Mouse (Mus musculus): ENCODE data around the gene Lyl1. TPM values are rescaled to one million over a fixed set of nuclear protein-coding genes. Genes with fewer than 3 reads are reported as not detected.

Gene Lyl1
- total RNA-seq, 2 experiments from 2014 or later: 9.6 to 10.6 TPM

DNA sequence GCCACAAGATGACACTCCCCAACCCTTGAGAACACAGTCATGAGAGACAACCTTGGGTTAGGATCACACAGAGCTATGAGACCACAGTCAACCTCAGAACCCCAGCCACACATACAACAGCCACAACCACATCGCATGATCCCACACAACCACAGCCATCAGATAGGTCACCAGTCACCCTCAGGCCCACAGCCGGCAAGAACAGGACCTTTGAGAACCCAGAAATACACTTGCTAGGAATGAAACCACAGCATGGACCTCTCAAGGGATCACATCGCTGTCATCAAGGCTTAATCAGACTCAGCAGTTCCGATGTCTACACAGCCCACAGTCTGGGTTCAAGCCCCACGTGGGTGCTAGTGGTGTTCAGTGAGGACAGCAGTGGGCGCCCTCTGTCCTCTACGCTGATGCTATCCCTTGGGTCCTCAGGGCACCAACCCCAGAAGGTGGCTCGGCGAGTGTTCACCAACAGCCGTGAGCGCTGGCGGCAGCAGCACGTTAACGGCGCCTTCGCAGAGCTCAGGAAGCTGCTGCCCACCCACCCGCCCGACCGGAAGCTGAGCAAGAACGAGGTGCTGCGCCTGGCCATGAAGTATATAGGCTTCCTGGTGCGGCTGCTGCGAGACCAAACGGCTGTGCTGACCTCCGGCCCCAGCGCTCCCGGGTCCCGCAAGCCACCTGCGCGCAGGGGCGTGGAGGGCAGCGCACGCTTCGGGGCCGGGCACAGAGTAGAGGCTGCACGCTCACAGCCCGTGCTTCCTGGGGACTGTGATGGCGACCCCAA is 2.4 kb downstream of the Lyl1 start:
- no peak for DNase-seq

DNA sequence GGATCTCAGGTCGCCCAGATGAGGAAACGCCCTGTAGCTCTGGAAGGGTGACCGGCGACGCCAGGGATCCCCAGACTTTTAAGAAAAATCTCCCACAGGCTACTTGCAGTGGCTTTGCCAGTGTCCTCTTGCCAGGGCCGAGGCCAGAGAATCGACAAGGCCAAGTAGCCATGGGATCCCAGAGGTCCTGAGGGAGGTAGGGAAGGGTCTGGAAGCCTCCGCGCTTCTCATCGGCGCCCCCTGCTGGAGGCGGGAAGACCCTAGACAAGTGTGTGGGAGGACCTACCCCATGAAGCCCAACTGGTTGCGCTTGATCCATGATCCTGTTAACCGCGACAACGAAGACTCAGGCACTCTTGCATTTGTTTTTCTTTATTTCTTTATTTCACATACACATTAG is 3.1 kb downstream of the Lyl1 start:
- peak; percentile 90 for DNase-seq

DNA sequence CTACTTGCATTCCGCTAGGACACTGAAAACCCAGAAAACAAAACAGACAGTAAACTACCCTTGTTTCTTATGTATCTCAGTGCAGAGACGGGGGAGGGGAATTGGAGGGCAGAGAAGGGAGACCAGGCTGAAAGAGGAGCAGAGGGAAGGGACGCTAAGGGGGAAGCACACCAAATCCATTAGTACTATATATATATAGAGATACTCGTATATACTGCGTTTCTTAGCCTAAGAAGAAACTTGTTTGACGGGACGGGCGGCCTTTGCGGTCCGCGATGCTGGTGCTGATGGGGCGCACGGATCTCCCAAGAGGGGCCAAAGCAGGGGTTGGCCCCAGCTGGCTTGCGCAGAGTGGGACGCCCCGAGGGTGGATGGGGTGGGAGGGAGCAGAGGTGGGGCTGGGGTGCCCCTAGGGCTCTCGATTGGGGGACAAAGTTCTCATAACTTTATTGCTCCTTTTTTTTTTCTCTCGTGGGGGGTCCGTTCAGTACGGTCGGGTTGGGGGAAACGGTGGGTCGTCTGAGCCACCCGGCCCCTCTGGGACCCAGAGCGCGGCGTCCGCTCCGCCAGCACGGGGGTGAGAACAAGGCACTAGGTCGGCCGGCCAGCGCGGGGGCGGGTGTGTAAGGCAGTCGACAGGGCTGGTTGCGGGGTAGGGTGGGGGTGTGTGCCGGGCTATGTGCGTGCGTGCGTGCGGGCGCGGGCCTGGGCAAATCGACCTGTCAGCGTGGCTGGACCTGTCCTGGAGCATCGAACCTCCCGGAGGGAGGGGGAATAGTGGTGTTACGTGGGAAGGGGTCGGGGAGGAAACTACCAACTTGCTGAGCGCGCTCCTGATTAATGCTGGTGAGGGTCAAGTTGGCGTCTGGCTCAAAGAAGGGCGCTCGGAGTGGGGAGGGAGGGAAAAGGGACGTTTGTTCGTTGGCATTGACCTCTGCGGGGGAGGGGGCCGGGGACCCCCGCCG is 3.9 kb downstream of the Lyl1 start:
- DNase-seq: peak; percentile 56

DNA sequence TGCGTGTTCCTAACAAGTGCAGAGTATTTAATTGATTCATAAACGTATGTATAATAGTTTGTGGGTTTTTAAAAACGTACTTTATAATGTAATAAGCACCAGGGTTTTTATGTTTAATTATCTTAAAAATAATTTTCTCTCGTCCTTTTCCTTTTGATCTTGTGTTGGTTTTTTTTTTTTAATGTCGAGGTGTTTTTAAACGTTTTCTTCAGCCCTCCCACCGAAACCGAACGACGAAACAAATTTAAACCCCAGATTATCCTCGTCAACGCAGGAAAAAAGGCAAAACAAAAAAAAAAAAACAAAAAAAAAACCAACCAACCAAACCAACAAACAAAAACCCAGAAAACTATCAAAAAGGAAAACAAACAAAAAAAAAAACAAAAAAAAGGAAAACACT is 4.7 kb downstream of the Lyl1 start:
- DNase-seq: no peak

DNA sequence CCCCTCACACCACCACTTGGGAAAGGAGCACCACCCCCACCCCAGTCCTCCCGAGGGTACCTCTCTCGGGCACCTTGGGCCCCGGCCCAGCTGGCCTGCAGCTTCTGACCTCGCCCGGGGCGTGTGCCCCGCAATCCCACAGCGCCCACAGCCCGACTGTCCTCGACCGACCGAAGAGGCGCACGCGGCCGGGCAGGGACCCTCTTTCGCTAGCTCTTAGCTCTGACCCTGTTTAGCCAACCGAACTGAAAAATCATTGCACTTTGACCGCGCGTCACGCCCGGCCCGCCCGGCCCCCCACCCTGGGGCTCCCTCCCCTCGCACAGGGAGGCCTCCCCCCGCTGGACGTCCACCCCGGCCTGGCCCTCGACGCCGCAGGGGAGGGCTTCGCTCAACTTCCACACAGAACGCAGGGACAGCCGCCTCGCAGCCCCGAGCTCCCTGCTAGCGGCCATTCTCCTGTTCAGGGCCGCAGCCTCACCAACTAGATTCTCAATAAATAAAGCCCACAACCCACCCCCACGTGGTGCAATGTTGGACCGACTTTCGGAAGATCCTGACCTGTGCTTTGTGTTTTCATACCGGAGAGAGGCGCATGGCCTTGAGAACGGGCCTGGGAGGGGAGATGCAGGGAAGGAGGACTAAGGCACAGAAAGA is 5.5 kb downstream of the Lyl1 start:
- no peak for DNase-seq

DNA sequence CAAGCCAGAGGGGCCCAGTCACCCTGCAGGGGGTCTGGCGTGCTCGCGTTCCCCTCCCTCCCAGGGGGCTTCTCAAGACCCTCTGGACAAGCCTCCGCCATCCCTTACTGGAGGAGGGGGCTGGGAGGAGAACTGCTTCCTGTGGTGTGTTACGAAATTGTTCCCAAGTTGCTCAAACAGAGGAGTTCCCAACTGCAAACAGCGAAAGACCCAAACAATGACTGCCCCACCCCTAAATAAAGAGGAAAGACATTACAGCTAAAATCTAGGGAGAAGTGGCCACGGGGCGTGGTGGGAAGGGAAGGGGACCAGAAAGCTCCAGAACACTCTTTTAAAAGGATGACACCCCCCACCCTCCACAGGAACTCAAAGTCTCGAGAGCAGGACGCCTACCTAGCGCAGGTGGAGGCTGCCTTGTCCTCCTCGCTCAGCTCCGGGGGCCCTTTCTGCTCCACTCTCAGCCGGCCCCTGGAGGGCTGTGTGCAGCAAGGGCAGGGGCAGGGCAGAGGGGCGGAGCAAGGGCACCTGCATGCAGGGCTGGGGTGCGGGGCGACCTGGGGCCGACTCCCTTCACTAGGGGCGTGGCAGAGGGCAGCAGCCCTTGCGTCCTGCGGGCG is 6.1 kb downstream of the Lyl1 start:
- no peak for DNase-seq

DNA sequence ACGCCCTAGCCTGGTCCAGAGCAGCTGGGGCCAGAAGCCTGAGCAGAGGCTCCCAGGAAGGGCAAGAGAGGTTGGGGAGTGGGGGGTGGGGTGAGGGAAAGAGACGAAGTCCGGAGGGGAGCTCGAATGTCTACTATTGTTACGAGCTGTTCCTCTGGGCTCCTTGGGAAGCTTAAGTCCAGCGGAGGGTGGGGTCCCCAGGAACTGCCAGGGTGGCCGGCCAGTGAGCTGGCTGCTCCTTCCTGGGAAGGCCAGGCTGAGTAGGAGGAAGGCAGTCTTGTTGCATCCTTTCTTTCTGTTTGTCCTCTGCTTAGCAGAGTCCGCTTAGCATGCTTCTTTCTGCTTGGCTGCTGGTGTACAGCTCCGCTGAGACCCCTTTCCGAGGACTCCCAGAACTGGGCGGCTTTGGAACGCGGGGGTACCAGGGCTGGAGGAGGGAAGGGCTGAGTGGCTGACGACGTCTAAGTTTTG is 6.8 kb downstream of the Lyl1 start:
- no peak for DNase-seq

DNA sequence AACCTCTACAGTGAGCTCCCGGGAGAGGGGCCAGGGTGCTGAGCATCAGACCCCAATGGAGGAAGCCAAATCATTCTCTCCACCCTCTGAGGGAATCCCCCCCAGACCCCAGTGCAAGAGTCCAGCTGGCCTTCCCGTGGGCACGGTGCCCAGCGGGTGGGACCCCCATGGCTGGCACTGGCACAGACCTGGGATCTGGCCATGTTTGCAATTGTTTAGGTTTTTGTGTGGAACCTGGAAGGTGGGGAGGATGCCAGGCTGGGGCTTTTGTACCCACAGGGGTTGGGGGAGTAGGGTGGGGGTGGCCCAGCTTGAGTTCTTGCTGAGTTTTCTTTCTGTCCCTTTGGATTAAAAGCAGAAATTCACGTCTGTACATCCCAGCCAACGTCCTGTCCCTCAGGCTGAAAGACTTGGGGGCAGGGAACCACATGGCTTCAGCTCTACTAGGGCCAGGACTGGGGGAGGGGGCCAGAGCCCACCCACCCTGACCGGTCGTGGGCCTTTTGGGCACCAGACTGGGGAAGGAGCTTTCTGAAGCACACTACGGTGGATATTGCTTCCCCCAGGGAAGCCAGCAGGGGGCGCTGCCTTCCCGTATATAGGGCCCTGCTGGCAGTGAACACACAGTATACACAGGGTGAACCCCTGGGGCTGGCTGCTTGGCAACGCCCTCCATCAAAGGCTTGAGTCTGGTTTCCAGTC is 7.7 kb downstream of the Lyl1 start:
- peak; percentile 92 for DNase-seq

DNA sequence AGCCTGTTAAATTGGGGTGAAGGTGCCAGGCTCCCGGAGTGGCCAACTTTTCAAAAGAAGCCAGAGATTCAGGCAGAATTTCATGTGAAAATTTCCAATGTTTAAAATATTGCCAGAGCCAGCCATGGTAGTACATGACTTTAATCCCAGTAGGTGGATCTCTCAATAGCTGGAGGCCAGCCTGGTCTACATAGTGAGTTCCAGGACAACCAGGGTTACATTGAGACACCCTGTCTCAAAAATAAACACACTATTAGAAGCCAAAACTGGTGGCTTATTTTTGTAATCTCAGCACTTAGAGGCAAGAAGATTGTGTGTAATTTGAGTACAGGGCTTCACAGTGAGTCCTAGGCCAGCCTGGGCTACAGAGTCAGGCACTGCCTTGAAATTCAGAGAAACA is 8.7 kb downstream of the Lyl1 start:
- DNase-seq: no peak

DNA sequence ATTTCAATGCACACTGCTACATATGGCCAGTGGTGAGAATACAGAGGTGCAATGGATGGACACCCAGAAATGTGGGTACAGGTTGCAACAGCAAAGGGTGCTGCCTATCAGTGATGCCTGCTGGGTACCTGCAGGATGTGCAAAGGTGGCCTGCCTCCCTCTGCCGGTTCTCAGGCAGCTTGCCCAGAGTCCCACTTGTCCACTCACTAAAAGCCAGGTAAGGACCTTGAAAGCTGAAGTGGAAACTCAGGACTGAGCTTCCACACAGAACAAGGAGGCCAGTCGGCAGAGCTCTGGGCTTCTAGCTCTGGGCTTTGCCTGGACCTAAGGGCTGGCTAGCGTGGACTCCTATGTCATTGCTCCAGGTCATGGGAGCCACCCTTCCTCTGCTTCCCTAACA is 10.1 kb downstream of the Lyl1 start:
- no peak for DNase-seq

DNA sequence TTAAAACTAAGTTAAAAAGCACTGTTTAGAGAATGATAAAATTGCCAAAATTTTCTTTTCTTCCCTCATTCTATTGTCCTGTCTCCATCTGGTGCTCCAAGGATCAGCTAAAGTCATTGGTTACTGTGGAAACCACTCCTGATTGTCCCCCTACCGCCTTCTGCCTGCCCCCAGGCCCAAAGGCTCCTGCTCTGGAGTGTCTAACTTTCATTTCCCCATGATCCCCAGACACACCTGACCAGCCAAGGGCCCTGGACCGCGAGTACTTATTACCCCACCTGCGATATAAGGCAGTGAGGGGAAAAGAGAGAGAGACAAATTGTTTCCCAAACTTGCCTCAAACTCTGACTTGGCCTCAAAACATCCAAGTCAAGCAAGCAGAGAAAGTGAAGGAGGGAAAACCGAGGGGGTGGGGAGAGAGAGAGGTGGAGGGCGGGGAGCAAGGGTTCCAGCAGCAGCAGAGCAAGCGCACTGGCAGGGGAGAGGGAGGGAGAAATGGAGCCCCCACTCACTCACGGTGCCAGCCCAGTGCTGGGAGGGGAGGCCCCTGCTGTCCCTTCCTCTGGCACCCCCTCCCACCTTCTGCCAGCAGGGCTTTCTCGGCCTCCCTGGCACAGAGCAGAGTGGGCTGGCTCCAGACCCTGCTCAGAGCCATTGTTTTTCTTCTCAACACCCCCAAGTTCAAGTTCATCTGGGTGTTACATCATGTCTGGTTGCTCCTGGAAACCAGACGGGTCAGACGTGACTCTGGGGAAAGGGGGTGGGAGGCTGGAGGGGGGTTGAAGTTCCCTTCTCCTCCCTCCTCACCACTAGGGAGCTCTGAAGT is 10.9 kb downstream of the Lyl1 start:
- DNase-seq: peak; percentile 70

DNA sequence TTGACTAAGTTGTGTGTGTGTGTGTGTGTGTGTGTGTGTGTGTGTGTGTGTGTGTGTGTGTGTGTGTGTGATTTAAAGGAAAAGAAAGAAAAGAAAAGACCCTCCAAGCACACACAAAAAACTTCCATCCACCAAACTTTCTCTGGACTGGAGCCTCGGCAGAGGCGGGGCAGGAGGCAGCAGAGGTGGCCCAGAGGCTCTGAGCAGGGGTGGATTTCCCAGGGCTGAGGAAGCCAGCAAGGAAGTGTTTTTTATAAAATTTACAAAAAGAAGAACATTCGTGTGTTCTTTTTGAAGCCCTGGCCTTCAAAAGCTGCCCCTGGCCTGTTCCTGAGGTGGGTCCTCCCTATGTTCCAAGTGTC is 11.5 kb downstream of the Lyl1 start:
- no peak for DNase-seq

DNA sequence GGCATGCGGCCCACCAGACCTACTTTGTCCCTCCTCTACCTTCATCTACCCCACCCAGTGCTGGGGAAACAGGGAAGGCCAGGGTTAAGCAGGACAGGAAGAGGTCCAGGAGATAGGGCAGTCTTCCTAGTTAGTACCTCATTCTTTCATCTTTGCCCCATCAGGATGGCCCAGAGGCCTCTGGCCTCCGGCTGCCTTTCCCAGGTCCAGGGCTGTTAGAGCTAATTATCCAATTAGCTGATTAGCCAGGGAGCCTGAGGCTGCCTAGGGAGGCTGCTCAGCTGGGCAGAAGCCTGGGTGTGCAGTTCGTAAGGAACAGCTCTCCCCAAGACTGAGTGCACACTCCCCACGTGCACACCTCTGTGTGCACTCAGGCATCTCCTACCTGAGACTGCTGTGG is 12.1 kb downstream of the Lyl1 start:
- DNase-seq: no peak

DNA sequence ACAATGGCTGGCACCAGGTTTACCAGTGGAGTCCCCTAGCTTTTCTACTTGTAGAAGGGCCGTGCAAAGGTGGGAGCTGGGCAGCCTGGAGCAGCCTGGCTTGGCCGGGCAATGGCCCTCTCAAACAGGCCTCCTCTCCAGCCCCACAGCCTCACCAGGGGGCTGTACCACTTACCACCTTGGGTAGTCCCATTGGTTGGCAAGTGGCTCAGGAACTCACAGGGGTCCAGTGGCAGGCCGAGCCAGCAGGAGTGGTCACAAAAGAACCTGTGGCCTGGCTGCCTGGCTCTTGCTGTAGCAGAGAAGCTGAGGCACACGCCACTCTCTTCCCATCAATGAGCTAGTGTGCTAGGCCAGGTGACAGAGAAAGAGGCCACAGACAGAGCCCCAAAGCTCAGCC is 12.9 kb downstream of the Lyl1 start:
- no peak for DNase-seq

DNA sequence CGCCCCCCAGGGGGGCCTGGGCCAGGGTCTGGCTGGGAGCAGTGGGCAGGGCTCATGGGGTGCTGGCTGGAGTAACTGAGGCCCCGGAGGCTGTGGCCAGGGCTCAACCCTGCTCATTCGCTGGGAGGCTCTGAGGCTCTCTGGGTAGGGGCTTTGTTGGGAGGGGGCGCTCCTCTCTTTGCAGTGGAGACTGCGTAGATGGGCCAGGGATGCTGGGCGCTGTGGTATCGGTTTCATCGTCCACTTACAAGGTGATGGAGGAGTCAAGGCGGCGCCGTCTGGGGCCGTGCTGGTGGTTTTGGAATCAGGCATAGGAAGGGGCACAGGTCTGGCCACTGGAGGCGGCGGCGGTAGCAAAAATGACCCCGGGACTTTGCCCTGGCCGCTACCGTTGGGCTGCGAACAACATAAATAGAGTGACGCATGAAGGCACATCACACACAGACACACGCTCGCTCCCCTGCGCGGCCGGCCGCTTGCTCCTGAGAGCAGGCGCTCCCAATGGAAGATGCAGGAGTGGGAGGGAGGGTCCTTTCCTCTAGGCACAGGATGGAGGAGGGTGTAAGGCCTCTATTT is 14.7 kb downstream of the Lyl1 start:
- no peak for DNase-seq

DNA sequence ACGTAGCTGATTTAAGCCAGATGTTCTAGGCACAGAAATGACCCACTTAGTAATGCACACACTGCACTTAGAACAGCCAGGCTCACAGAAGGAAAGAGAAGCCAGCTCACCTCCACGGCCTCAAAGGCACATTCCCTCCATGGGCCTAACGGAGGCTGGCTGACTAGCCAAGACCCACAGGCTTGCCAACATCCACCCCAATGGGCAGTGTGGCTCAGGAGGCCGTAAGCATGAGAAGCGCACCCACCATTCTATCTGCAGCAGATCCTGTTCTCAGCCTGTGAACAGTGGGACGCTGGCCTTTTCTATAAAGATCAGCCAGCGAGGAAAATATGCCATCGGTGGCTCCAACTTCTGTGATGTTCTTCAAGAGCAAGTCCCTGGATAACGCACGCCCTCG is 15.5 kb downstream of the Lyl1 start:
- no peak for DNase-seq

DNA sequence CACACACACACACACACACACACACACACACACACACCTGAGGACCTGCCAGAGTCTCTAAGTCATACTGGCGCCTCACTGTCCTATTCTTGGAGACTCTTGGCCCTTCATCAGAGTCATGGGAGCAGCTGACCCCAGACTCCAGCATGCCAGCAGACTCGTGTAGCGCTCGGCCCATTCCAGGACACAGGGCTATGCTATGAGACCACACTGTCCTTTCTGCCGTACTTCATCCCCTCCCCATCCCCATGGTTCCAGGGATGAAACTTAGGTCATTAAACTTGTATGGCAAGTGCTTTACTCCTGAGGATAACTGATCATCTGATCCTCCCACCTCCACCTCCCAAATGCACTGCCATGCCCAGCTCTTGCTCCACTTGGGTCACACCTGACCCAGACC is 17.2 kb downstream of the Lyl1 start:
- no peak for DNase-seq

DNA sequence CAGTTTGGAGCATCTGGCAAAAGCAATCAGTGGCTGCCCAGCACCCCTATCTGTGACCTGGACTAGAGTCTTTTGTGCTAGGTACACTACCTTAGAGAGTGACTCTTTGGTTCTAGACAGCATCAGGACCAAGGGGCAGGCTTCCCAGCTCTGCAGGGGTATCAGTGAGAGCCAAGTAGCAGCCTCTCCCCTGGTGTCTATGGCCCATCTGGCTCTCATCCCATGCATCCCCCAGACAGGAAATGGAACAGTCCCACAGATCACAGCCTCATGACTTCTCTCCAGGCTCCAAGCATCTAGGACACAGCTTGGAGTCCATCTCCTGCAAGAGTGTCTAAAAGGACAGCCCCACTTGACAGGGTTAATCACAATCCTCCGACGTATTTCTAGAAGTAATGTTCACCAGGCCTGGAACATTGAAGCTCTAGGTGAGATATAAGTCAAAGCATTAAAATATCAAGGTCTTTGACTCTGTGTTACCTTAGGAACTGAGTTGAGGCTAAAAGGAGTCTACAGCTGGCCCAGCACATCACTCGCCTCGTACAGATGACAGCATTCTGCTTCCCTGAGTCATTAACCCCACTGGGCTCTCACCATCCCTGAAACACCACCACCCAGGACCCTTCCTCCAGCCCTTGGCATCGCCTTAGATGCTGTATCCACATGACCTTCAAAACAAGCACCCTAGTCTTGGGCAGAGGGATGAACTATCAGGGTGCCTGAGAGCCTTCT is 17.9 kb downstream of the Lyl1 start:
- no peak for DNase-seq

DNA sequence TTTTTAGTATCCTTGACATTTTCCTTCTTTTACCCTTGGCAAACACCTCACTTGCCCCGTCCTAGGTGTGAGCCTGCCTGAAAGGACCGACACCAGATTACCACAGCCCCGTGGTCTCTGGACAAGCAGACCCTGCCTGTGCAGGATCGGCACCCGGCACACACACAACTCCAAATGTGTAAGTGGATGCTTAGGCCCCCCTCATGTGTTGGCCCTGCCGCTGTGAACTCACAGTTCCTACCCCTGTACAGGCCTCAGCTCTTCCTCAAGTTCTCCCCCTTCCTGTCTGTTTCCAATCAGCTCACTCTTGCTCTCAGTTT is 21.2 kb downstream of the Lyl1 start:
- no peak for DNase-seq

All from heart, postnatal 4 days (tissue).